Mouse (Mus musculus): ENCODE measurements around the gene Zfp827.

The Zfp827 gene

DNA sequence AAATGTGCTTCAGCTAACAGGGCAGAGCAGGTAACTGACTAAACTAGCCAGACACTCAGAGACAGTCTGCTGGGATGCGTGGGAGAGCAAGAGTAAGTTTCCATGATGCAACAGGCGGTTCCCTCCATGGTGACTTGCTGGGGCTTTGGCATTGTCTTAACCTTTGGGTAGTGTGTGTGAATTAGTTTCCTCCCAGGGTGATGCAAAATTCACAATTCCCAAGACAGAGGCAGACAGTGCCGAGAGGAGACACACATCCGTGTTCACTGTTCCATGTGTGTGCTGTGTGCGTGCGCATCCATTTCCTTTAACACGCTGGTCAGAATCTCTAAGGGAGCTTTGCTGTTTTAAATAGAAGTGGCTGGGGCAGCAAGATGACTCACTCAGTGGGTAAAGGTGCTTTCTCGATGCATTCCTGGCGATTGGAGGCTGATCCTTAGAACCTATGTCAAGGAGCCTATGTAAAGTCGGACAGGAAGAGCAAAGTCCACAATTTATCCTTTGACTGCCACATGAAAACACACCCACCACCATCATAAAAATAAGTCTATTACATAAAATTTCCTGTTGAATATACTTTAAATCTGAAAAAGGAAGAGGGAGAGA, 127.4 kb downstream of the Zfp827 start:
- DNase-seq (ENCODE audit: low read depth, low spot score) = peak; percentile 61

- no peak for DNase-seq (ENCODE audit: low read depth, low spot score)
Measured at GRCm38 (mm10) chr8:79157366-79157765, 129.1 kb downstream of the Zfp827 start.

DNA sequence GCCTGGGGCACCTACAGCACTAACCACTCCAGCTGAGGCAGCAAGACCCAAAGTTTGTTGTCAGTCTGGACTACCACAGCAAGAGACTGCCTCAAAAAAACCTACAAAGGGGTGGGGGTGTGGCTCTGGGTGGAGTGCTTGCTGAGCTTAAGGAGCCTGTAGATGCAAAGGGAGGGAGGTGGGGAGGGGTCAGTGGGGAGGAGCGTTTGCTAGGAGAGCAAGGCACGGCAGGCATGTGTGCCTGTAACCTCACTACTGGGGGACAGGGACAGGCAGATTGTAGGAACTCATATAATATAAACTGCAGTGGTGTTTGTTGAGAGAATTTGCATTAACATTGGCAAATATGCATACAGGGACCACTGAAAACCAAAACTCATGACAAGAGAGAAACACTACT, 130.1 kb downstream of the Zfp827 start:
- DNase-seq (ENCODE audit: low read depth, low spot score) = no peak

DNA sequence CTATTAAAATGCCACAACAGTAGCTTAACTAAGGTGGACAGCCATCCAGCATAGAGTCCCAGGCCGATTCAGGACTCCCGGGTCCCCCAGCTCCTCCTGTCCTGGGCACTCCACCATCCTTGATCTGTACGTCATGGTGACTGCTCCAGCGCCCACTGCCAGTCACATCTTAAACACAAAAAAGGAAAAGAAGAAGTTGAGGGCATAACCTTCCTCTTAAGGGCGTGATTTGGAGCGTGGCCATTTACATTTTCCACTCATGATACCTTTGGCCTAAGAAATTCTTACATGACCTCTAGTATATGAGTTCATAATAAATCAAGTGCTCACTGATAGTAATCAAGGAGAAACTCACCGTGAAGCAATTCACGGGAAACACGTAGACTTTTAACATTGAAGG, 131.2 kb downstream of the Zfp827 start:
- no peak for DNase-seq (ENCODE audit: low read depth, low spot score)

GRCm38 (mm10) chr8:79160302-79160701, 132.1 kb downstream of the Zfp827 start:
- no peak for DNase-seq (ENCODE audit: low read depth, low spot score)

DNA sequence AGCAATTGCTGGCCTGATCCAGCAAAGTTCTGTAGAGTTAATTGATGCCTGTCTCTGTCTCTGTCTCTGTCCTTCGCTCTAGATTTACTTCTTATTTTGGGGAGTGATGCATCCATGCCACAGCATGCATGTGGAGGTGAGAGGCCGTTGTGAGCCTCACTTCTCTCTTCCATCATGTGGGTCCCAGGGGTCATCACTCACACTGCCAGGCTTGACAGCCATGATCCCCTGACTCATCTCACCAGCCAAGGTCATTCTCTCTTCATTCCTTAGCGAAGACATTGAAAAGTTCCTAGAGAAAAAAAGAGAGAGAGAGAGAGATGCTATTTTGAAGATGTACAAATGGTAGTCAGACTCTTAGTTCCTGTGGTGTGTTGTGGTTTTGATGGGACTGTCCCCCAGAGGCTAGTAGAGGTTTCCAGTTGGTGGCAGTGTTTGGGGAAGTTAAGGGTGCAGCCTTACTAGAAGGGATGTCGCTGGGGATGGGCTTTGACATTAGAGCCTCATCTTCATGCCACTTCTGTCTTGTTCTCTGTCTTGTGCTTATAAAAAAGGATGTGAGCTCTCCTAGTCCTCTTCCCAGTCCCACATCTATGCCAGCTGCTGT, 133.0 kb downstream of the Zfp827 start:
- peak; percentile 72 for DNase-seq (ENCODE audit: low read depth, low spot score)

DNA sequence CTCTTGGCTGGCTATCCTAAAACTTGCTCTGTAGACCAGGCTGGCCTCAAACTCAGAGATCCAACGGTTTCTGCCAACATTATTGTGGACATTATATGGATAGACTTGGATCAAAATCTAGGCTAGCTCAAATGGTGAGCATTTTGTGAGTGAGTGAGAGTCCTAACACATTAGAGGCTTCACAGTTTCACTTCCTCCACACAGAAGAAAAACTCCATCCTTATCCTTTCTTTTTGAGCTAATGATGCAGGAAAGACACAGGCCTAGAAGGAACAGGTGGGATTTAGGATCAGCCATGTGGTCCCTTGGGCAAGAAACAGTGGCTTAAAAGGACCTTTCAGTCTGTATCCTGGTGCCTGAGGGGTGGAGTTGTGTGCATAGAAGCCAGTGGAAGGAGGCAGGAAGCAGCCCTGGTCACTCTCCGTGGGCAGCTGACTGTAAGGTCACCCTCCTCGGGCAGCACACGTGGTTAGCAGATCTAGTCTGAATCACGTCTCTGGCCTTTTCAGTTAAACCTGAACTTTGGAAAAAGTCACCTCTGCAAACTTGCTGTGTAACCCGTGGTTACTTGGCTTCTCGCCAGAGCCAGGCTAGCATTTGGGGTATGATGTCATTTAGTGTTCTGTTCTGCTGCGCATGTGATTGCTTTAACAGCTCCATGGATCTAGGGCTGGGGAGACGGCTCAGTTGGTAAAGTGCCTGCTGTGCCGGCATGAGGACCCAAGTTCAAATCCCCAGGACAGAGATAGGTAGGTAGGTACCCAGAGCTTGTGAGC, 134.5 kb downstream of the Zfp827 start:
- DNase-seq (ENCODE audit: low read depth, low spot score) = peak; percentile 62

- DNase-seq (ENCODE audit: low read depth, low spot score) = no peak
Measured at GRCm38 (mm10) chr8:79164336-79164735, 136.1 kb downstream of the Zfp827 start.

DNA sequence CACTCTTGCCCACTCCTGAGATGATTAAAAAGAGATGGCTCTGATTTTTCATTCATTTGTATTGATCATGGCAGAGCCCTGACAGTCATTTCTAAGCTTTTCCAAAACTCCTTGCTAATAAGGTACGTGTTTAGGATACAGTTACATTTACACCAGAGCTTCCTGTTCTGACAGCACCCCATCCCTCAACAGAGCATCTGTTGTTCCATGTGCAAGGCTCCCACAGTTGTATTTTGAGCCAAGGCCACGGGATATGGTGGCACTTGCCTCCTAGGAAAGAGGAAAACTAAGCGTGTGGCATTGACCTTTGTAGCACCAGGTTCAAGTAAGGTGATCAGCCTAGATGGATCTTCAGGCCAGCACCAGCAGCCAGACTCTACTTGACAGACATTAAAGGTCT, 137.0 kb downstream of the Zfp827 start:
- DNase-seq (ENCODE audit: low read depth, low spot score) = no peak

GRCm38 (mm10) chr8:79173606-79174005, 145.4 kb downstream of the Zfp827 start:
- DNase-seq (ENCODE audit: low read depth, low spot score) = no peak

- no peak for DNase-seq (ENCODE audit: low read depth, low spot score)
Measured at GRCm38 (mm10) chr8:79175991-79176390, 147.8 kb downstream of the Zfp827 start.

- DNase-seq (ENCODE audit: low read depth, low spot score) = no peak
Measured at GRCm38 (mm10) chr8:79179678-79180077, 151.4 kb downstream of the Zfp827 start.

- no peak for DNase-seq (ENCODE audit: low read depth, low spot score)
Measured at GRCm38 (mm10) chr8:79185488-79185887, 157.3 kb downstream of the Zfp827 start.

GRCm38 (mm10) chr8:79190071-79190470, 161.8 kb downstream of the Zfp827 start:
- no peak for DNase-seq (ENCODE audit: low read depth, low spot score)

DNA sequence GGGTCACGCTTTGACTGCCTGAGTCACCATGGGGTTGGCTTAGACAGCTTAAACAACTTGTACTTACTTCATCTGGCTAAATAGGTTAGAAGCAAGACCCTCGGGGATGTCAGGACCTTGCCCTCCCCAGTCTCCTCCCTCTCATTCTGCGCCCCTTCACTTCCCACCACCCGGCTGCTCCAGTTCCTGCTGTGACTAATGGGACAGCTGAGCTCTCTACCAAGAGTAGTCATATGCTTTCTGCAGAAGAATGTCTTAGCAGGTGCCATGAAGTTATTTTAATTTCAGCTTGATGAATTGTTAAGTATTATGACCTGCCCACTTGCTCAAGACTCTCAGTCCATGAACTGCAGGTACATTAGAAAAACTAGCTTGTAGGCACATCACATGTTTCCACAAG, 168.2 kb downstream of the Zfp827 start:
- no peak for DNase-seq (ENCODE audit: low read depth, low spot score)

DNA sequence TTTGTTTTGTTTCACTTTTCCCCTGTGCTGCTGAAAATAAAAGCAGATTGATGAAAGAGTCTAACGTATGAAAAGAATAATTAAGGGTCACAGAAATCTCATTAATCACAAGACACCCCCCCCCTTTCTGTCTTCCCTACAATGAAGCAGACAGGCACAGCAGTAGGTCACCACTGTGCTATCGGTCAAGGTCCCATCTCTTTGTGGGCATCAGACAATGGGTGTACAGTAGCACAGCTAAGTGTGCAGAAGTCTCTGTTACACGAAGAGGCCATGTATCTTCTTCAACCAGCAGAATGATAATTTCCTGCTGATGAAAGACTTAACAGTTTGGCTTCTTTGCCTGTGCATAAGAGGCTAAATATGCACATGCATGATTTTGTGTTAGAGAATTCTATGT, 170.4 kb downstream of the Zfp827 start:
- no peak for DNase-seq (ENCODE audit: low read depth, low spot score)

DNA sequence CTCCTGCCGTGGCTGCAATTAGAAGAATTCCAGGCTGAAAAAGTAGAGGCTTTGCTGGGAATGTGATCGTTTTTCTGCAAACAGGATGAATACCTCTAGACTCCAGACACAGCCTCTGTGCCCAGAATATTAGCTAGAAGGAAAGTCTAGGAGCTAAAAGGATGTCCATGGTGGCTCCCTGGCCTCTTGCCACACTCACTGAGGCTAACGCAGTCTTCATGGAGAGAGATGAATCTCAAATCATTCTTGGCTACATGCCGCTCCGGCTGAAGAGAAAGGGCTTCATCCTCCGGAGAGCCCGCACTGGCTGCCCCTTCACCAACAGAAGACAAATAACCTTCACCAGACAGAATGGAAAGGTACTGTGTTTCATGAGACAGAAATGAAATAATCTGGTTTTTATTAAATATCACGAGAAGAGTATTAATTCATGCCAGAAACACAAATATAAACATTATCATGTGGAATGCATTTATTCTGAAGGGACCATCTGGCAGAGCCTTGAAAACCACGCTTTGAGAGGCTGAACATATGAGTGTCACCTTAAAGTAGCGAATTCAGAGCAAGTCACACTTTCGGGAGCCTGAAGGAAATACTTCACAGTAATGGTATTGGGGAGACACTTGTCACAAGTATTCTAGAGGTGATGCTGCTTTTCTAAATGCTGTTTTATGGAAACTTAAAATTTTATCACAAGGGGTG, 173.4 kb downstream of the Zfp827 start:
- no peak for DNase-seq (ENCODE audit: low read depth, low spot score)

DNA sequence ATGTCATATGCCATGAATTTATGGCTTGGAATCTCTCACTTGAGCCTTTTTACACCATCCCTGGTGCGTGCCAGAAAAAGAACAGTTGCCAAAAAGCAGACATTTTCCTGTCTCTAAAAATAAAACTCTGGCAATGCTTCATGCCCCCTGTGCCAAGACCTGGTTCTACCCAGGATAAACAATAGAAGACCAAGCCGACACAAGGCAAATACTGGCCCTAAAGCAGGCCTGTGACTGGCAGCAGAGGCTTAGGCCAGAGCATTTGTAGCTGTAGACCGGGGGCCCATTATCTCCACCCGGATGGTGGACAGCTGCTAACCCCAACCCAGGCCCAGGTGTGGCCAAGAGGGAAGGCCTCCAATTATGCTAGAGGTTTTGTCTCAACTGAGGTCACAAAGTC, 178.7 kb downstream of the Zfp827 start:
- no peak for DNase-seq (ENCODE audit: low read depth, low spot score)

DNA sequence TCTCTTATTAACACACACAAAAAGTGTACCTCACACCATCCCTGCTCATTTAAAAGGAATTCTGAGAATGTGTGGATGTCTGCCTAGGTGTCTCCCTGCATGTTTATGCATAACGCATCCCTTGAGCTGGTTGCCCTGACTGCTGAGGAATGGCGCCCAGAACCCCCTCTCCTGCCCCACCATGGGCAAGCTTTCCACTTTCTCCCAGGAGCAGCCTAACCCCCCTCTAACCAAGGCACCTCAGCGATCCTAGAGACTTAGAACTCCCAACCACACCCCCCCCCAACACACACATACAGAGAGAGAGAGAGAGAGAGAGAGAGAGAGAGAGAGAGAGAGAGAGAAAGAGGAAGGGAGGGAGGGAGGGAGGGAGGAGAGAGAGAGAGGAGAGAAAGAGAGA, 179.9 kb downstream of the Zfp827 start:
- DNase-seq (ENCODE audit: low read depth, low spot score) = no peak

DNA sequence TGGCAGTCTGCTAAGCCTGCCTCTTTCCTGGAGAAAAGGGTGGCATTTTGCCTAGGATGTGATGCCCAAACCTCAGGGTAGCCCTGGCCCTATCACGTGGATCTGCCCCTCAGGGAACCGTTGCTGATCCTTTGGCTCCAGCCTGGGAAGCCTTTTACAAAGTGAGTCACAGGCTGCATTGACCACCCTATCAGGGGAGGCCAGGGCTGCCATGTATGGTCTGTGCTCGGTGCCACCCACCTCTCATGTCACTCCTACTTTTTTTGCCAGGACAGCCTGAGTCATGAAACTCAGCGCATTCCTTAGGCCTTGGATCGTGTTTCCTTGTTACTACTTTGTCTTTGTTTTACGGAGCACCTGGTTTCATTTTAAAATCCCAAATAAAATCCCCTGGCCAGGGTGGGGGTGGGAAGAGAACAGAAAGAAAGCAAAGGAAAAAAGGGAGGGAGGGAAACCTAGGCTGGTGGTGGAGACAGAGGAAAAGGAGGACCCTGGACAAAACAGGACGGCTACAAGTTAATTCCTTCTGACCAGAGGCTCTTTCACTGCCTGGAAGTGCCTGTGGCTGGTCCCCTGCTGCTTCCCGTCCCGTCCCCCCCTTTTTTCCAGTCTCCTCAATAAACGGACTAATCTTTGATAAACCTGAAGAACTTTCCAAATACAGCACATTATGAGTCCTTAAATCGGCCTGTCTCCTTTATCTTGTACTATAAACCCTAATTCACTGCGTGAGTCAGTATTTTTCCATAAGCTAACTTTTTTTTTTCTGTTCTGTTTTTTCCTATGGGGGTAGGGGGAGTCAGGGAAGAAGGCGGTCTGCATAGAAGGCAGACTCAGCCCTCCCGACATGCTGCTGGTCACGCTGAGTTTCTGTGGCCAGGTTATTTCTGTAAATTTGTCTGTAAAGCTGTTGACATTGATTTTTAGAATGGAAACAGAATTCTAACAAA, 180.7 kb downstream of the Zfp827 start:
- no peak for DNase-seq (ENCODE audit: low read depth, low spot score)

DNA sequence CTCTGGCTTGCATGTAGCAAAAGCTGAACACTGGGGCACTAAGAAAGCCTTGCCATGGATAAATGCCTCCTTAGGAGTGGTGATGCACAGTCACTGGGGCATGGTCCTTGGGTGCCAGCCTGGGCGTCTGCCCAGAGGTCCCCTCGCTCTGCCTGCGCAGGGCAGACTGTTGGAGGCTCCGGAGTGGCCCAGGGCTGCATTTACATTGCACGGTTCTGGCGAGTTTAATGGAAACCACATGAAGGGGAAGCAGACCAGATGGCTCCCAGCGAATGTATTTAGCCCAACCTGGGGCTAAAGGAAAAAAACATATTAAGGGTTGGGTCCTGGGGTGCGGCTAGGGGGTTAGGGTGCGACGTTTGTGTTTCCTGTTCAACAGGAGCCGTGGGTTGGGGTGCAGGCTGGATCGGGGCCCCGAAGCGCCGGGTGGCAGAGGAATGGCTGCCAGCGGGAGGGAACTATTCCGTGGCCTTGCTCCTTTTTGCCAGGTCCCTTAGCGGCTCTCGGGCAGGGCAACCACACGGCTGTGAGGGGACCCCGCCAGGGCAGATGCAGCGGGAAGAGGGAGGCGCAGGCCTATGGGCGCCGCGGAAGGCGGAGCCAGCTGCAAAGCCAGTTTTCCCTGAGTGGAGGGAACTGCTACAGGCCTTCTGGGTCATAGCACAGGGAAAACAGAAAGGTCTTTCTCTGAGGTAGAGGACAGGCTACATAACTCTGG, 181.6 kb downstream of the Zfp827 start:
- DNase-seq (ENCODE audit: low read depth, low spot score) = peak; percentile 20

Data from CD4-positive, CD25-positive, alpha-beta regulatory T cell, adult 2 months (primary cell).